Mouse (Mus musculus) small intestine, adult 10 weeks (tissue): ENCODE data around the gene Cln3. TPM values are rescaled to one million over a fixed set of nuclear protein-coding genes. Genes with fewer than 3 reads are reported as not detected.

Source experiments
- polyA plus RNA-seq: library from polyadenylated mRNA; stranded (reverse); fragments of 350-450 nt; fragmentation: Illumina TruSeq; extraction: RNeasy Lipid Tissue Mini Kit (QIAGEN cat#74804); gene quantifications from one replicate; pipeline ENCODE4 v1.2.3, GENCODE M21; 2014; ENCODE audit warnings: low replicate concordance

Gene Cln3
- 0.59 TPM for polyA plus RNA-seq

GRCm38 (mm10) chr7:126585717-126586116 is at the start of gene Cln3:
Gene Cln3 (minus strand): TSS chr7:126585817.

GRCm38 (mm10) chr7:126630824-126631518 is 45.4 kb upstream of the Cln3 start, which contains the start of gene Nupr1:
Gene Nupr1 (minus strand): TSS chr7:126630861.

GRCm38 (mm10) chr7:126594862-126595561 is 9.4 kb upstream of the Cln3 start, which contains the start of gene Il27:
Gene Il27 (minus strand): TSS chr7:126594941.

GRCm38 (mm10) chr7:126584506-126584977 is 1.1 kb downstream of the Cln3 start, which contains the start of gene Apobr:
Gene Apobr (plus strand): TSS chr7:126584942.

DNA sequence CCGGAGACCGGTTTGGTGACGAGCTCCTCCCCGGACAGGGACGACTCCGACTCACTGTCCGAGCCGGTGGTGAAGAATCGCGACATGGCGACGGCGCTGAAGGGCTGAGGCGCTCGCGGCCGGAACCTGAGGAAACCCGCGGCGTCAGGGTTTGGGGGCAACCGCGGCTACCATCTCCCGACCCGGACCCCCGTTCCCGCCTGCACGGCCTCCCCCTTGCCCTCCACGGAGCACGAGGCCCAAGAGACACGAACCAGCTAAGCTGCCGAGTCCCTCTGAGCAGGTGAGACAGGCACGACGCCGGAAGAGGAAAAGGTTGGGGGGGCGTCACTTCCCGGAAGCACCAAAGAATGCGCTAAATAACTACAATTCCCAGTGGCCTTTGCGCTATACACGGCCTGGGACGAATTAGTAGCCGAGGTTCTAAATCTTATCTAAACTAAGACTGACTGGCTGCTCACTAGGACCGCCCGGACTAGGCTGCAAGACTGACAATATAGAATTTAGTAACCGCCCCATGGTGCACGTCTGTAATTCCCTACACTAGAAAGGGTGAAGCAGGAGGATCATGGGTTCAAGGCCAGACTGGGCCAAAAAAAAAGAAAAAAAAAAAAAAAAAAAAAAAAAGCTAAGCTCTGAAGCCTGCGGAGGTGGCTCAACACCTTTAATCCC is 19.4 kb downstream of the Cln3 start, which contains the start of gene Eif3c:
TSS of gene Eif3c (minus strand) at position 318 of the 672 bp plus-strand sequence.

Other genes with a start within 250 kb of the Cln3 start
- gene Lat, start 216.2 kb downstream of the Cln3 start, polyA plus RNA-seq, result not detected
- 4.0 TPM for gene Spns1, start 208.4 kb downstream of the Cln3 start, polyA plus RNA-seq
- 8.7 TPM for gene Nfatc2ip, start 189.1 kb downstream of the Cln3 start, polyA plus RNA-seq
- gene Cd19, start 170.9 kb downstream of the Cln3 start, polyA plus RNA-seq, result 0.97 TPM
- gene Rabep2, start 157.1 kb downstream of the Cln3 start, polyA plus RNA-seq, result 1.0 TPM
- gene Atp2a1, start 122.7 kb downstream of the Cln3 start, polyA plus RNA-seq, result not detected
- gene Sh2b1, start 110.4 kb downstream of the Cln3 start, polyA plus RNA-seq, result 0.45 TPM
- 3.2 TPM for gene Tufm, start 98.5 kb downstream of the Cln3 start, polyA plus RNA-seq
- 19.2 TPM for gene Atxn2l, start 82.4 kb downstream of the Cln3 start, polyA plus RNA-seq
- gene Eif3c, start 19.4 kb downstream of the Cln3 start, polyA plus RNA-seq, result 87.7 TPM
- not detected for gene Apobr, start 875 bp downstream of the Cln3 start, polyA plus RNA-seq
- gene Il27, start 9.1 kb upstream of the Cln3 start, polyA plus RNA-seq, result not detected
- gene Nupr1, start 45.0 kb upstream of the Cln3 start, polyA plus RNA-seq, result 4.2 TPM
- gene Sgf29, start 63.5 kb upstream of the Cln3 start, polyA plus RNA-seq, result not detected
- 18.3 TPM for gene Sult1a1, start 90.6 kb upstream of the Cln3 start, polyA plus RNA-seq
- not detected for gene Bola2, start 109.6 kb upstream of the Cln3 start, polyA plus RNA-seq
- gene Slx1b, start 110.0 kb upstream of the Cln3 start, polyA plus RNA-seq, result 0.22 TPM
- gene Coro1a, start 122.0 kb upstream of the Cln3 start, polyA plus RNA-seq, result 4.5 TPM
- 12.0 TPM for gene Mapk3, start 173.8 kb upstream of the Cln3 start, polyA plus RNA-seq
- gene Gdpd3, start 180.5 kb upstream of the Cln3 start, polyA plus RNA-seq, result 2.1 TPM
- 5.8 TPM for gene Ypel3, start 191.1 kb upstream of the Cln3 start, polyA plus RNA-seq
- gene Tbx6, start 195.7 kb upstream of the Cln3 start, polyA plus RNA-seq, result not detected
- 24.4 TPM for gene Ppp4c, start 206.7 kb upstream of the Cln3 start, polyA plus RNA-seq
- gene Fam57b, start 211.9 kb upstream of the Cln3 start, polyA plus RNA-seq, result not detected
- gene 4930451I11Rik, start 245.8 kb upstream of the Cln3 start, polyA plus RNA-seq, result not detected